Mouse (Mus musculus) testis, adult 2 months (tissue): ENCODE measurements around the gene Lgr6.
A peak's percentile ranks its signal among the peaks of the same experiment; 100 is the strongest.

Experiments used
- CTCF ChIP-seq: fragments of 200-500 bp; IDR thresholded peaks from 2 replicates; pipeline ENCODE4 v1.5.1; 2012; ENCODE audit warnings: low read depth, mild to moderate bottlenecking, inconsistent platforms, low read length, moderate library complexity; ENCODE audit not compliant: control insufficient read depth, insufficient read depth, insufficient replicate concordance
- POLR2A ChIP-seq: fragments of 200-500 bp; IDR thresholded peaks from 2 replicates; pipeline ENCODE4 v1.6.1; 2012; ENCODE audit warnings: low read depth, mild to moderate bottlenecking, inconsistent platforms, low read length, moderate library complexity; ENCODE audit not compliant: control insufficient read depth

DNA sequence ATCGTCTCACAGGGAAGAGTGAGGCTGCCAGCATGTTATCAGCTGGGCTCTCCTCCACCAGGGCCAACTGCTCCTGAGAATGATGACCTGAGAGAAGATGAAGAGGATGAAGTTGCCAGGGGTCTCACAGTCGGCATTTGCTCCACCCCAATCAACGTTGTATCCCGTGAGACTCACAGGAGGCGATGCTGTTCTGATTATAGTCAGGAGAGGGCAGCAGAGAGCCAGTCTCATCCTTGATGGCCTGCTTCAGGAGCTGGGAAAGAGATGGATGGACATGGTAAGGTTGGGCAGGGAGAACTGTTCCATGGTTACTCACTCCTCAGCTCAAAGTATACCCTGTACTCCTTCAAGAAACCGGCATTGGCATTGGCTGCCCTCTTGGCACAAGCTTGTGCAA lies 5.0 kb upstream of the Lgr6 start:
- TF ChIP-seq CTCF (peak; percentile 84; the same call in 1 of the 2 replicates), POLR2A (no peak)
